ENCODE assay signal across 31 mouse cellular contexts in genomic region chr4:120228613-120229012, GRCm38 (mm10). TPM values are rescaled to one million over a fixed set of nuclear protein-coding genes. Genes with fewer than 3 reads are reported as not detected.
"Had no signal": no experiment of that assay in that cellular context is flagged by ENCODE, and none has a peak within 500 bp of the region (broad histone marks: within the 10 kb centered on the region; RNA-seq: fewer than 3 reads in every experiment).

No protein-coding gene starts in this region.

- H3K4me2 ChIP-seq: limb, embryonic 12.5 days; limb, embryonic 13.5 days; limb, embryonic 15.5 days; liver, embryonic 11.5 days; liver, embryonic 12.5 days; liver, embryonic 13.5 days; liver, embryonic 15.5 days; lung, embryonic 14.5 days; lung, embryonic 15.5 days; midbrain, embryonic 11.5 days; midbrain, embryonic 12.5 days; midbrain, embryonic 13.5 days; midbrain, embryonic 15.5 days had no signal

- H3K9ac ChIP-seq: limb, embryonic 12.5 days; limb, embryonic 13.5 days; limb, embryonic 15.5 days; liver, embryonic 12.5 days; liver, embryonic 13.5 days; liver, embryonic 14.5 days; liver, embryonic 15.5 days; liver, postnatal 0 days; lung, embryonic 14.5 days; lung, embryonic 15.5 days; midbrain, embryonic 12.5 days; midbrain, embryonic 13.5 days; midbrain, embryonic 15.5 days had no signal

- ATAC-seq: liver, embryonic 12.5 days; liver, postnatal 0 days; lung, postnatal 0 days; midbrain, embryonic 13.5 days; midbrain, embryonic 15.5 days had no signal

- DNase-seq: left cerebral cortex, postnatal 4 days; liver; liver, embryonic 13.5 days; liver, postnatal 0 days; lung, adult 18-20 months; lung, adult 2 months; lung, embryonic 14.5 days; lung, postnatal 10 days; lung, postnatal 14 days; lung, postnatal 36 days; lung, postnatal 4 days; midbrain, embryonic 14.5 days had no signal

- H3K9me3 ChIP-seq: limb, embryonic 10.5 days; limb, embryonic 12.5 days; limb, embryonic 13.5 days; limb, embryonic 15.5 days; liver, embryonic 12.5 days; liver, embryonic 13.5 days; liver, embryonic 15.5 days; lung, embryonic 15.5 days; megakaryocyte, embryonic 14.5 days; midbrain, embryonic 10.5 days; midbrain, embryonic 12.5 days; midbrain, embryonic 13.5 days; midbrain, embryonic 15.5 days had no signal

- H3K4me3 ChIP-seq: left cerebral cortex, adult 2 months; limb, embryonic 10.5 days; limb, embryonic 12.5 days; limb, embryonic 13.5 days; limb, embryonic 15.5 days; liver, embryonic 12.5 days; liver, embryonic 13.5 days; liver, embryonic 15.5 days; lung, embryonic 15.5 days; megakaryocyte, embryonic 14.5 days; midbrain, embryonic 10.5 days; midbrain, embryonic 12.5 days; midbrain, embryonic 13.5 days; midbrain, embryonic 15.5 days had no signal

- H3K27ac ChIP-seq: left cerebral cortex, adult 2 months; limb, embryonic 10.5 days; limb, embryonic 12.5 days; limb, embryonic 13.5 days; limb, embryonic 15.5 days; liver, embryonic 12.5 days; liver, embryonic 13.5 days; liver, embryonic 14.5 days; liver, embryonic 15.5 days; lung, embryonic 15.5 days; macrophage; midbrain, embryonic 10.5 days; midbrain, embryonic 12.5 days; midbrain, embryonic 13.5 days; midbrain, embryonic 15.5 days had no signal

- H3K4me1 ChIP-seq: liver, embryonic 12.5 days; liver, embryonic 13.5 days; liver, embryonic 15.5 days; megakaryocyte, embryonic 14.5 days; midbrain, embryonic 15.5 days had no signal

- H3K36me3 ChIP-seq: limb, embryonic 10.5 days; limb, embryonic 12.5 days; limb, embryonic 13.5 days; limb, embryonic 15.5 days; liver, embryonic 12.5 days; liver, embryonic 13.5 days; liver, embryonic 15.5 days; lung, embryonic 15.5 days; midbrain, embryonic 10.5 days; midbrain, embryonic 12.5 days; midbrain, embryonic 13.5 days; midbrain, embryonic 15.5 days had no signal

- H3K27me3 ChIP-seq: limb, embryonic 12.5 days; limb, embryonic 15.5 days; liver, embryonic 12.5 days; liver, embryonic 15.5 days; midbrain, embryonic 15.5 days had no signal

RNA-seq across cellular contexts. Expression of gene Foxo6, which starts 58.5 kb away (rescaled TPM):
- polyA plus RNA-seq: limb, embryonic 10.5 days; liver, embryonic 12.5 days; liver, embryonic 13.5 days; liver, embryonic 15.5 days; liver, embryonic 16.5 days; liver, postnatal 0 days; macrophage had no signal
